Mouse (Mus musculus) megakaryocyte, embryonic 14.5 days (primary cell): Measurements from ENCODE around the gene Lrrc4b.

Source experiments
- FLI1 ChIP-seq: IDR thresholded peaks from 2 replicates; pipeline ENCODE4 v1.6.1; 2012; ENCODE audit warnings: low read length, inconsistent platforms, mixed read lengths
- GATA1 ChIP-seq: IDR thresholded peaks from 3 replicates; pipeline ENCODE4 v1.6.1; 2012; ENCODE audit warnings: mixed read lengths, low read length, inconsistent platforms, borderline replicate concordance

DNA sequence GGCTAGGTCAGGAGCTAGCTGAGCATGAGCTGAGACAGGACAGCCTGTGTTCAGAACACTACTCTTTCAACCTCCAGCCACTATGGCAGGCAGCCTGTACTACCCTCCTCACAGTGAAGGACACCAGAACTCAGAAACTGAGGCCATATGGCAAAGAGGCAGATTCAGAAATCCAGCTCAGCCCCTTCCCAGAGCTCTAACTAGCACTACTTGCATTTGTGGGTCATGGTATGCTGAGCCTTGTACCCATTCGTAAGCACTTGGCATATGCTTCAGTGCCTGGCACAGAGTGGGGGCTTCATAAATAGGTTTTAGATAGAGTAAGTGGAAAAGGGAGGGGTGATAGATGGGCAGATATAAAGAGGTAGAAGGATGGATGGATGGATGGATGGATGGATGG, 11.7 kb downstream of the Lrrc4b start:
- no peak for TF ChIP-seq GATA1
- TF ChIP-seq FLI1, result no peak
